8 mouse cellular contexts compared by ENCODE assay signal in the genomic region with DNA sequence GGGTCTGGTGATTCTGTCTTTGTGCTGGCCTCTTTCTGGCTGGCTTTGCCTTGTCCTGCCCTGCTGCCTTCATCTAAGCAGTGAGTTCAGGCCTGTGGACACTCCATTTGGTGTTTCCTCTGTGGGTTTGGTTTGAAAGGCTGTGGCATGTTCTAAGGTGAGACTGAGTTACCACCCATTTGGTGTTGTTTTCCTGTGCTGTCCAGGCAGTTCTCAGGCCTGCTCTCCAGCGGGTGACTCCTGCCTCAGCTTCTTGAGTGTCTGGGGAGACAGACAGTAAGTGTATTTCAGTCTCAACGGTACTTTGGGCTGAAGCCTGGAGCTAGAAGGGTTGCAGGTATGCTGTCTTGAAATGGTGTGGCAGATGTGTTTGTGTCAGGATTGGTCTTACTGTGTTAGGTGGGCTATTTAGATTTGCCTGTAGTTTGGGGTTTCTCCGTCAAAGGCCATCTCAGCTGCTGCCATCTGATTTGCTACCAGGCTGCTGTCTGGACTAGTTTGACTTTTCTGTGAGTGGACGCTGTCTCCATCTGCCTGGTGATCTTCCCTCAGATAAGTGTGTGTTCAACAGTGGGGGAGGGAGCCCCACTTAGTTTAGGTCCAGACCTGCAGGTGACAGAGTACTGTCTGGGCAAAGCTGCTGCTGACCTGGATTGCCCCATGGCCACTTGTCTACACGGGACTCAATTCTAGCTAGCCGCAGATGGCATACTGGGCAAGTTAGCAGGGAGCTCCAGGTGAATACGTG. TPM values are rescaled to one million over a fixed set of nuclear protein-coding genes. Genes with fewer than 3 reads are reported as not detected.
DNase-seq lines count a peak whose midpoint lies in the region; ATAC-seq and TF ChIP-seq lines count a peak whose summit lies in the region.

No protein-coding gene starts in this region.

- no peak for TF ChIP-seq CTCF in cortical plate, adult 2 months (IDR thresholded peaks at IDR 0.05; ENCODE audit: extremely low read depth, insufficient read depth, low read length)
- no peak for TF ChIP-seq CTCF in midbrain, postnatal 0 days (IDR thresholded peaks at IDR 0.05)

- DNase-seq in kidney, postnatal 10 days = no peak
- no peak for DNase-seq in midbrain, postnatal 0 days (ENCODE audit: low spot score)
- no peak for DNase-seq in c-Kit-positive CD71-positive TER-119-positive erythroid progenitor cells, embryonic 14.5 days (ENCODE audit: low spot score)
- DNase-seq in left cerebral cortex, postnatal 10 days (ENCODE audit: extremely low spot score in 1 of 2, low spot score in 2 of 2) = no peak
- DNase-seq in right cerebral cortex, postnatal 14 days = no peak

- WGBS in kidney, embryonic 15.5 days = 23% methylated on average over 7 of the region's 7 CpGs
- 43% methylated on average over 7 of the region's 7 CpGs for WGBS in hindbrain, embryonic 16.5 days
- WGBS in midbrain, postnatal 0 days = 45% methylated on average over 7 of the region's 7 CpGs

- H3K4me2 ChIP-seq in kidney, embryonic 15.5 days = peak overlapping the region; percentile 95
- H3K4me2 ChIP-seq in hindbrain, embryonic 16.5 days (ENCODE audit: low read length) = peak overlapping the region; percentile 76
- peak overlapping the region; percentile 93 for H3K4me2 ChIP-seq in midbrain, postnatal 0 days (ENCODE audit: low read depth, low read length, poor library complexity, severe bottlenecking)

- no peak for ATAC-seq in kidney, embryonic 15.5 days (replicated peaks; ENCODE audit: low FRiP score)
- no peak for ATAC-seq in hindbrain, embryonic 16.5 days
- ATAC-seq in midbrain, postnatal 0 days (ENCODE audit: low FRiP score) = no peak

- peak overlapping the region; percentile 100 for H3K27ac ChIP-seq in kidney, embryonic 15.5 days
- H3K27ac ChIP-seq in cortical plate, adult 2 months (ENCODE audit: insufficient read depth, low read length) = no peak overlapping the region
- H3K27ac ChIP-seq in hindbrain, embryonic 16.5 days (ENCODE audit: low read depth, low read length) = peak overlapping the region; percentile 13; the same call in 1 of the 2 replicates
- H3K27ac ChIP-seq in midbrain, postnatal 0 days (ENCODE audit: low read depth, low read length) = no peak overlapping the region

- peaks cover 76% of the 10 kb centered on the region for H3K4me1 ChIP-seq in kidney, embryonic 15.5 days
- H3K4me1 ChIP-seq in cortical plate, adult 2 months (ENCODE audit: control insufficient read depth, insufficient read depth, low read length) = peaks cover 21% of the 10 kb centered on the region
- H3K4me1 ChIP-seq in hindbrain, embryonic 16.5 days (ENCODE audit: control insufficient read depth, insufficient read depth, low read depth, low read length) = peaks cover 59% of the 10 kb centered on the region
- H3K4me1 ChIP-seq in midbrain, postnatal 0 days (ENCODE audit: insufficient read depth, low read length) = peaks cover 36% of the 10 kb centered on the region

- no peak for TF ChIP-seq POLR2A in cortical plate, adult 2 months (IDR thresholded peaks at IDR 0.05; ENCODE audit: extremely low read depth, insufficient read depth, low read length)

- peak overlapping the region; percentile 99 for H3K9ac ChIP-seq in kidney, embryonic 15.5 days
- H3K9ac ChIP-seq in hindbrain, embryonic 16.5 days (ENCODE audit: low read depth, low read length) = peak overlapping the region; percentile 97
- H3K9ac ChIP-seq in midbrain, postnatal 0 days (replicated peaks; ENCODE audit: low read length, poor library complexity, severe bottlenecking) = peak overlapping the region; percentile 99

- peak overlapping the region; percentile 96 for H3K4me3 ChIP-seq in kidney, embryonic 15.5 days (replicated peaks)
- H3K4me3 ChIP-seq in cortical plate, adult 2 months (ENCODE audit: insufficient read depth, low read length) = peak overlapping the region; percentile 86
- peak overlapping the region; percentile 93 for H3K4me3 ChIP-seq in hindbrain, embryonic 16.5 days (ENCODE audit: low read length)
- peak overlapping the region; percentile 93 for H3K4me3 ChIP-seq in midbrain, postnatal 0 days (ENCODE audit: low read depth, low read length)

- H3K36me3 ChIP-seq in kidney, embryonic 15.5 days = peaks cover 58% of the 10 kb centered on the region
- H3K36me3 ChIP-seq in hindbrain, embryonic 16.5 days (ENCODE audit: control insufficient read depth, insufficient read depth, low read length) = peaks cover 28% of the 10 kb centered on the region
- peaks cover 29% of the 10 kb centered on the region for H3K36me3 ChIP-seq in midbrain, postnatal 0 days (ENCODE audit: insufficient read depth, low read length)

- no peaks in the 10 kb centered on the region for H3K9me3 ChIP-seq in kidney, embryonic 15.5 days (replicated peaks)
- no peaks in the 10 kb centered on the region for H3K9me3 ChIP-seq in hindbrain, embryonic 16.5 days (ENCODE audit: control insufficient read depth, low read length)
- H3K9me3 ChIP-seq in midbrain, postnatal 0 days (ENCODE audit: low read length) = no peaks in the 10 kb centered on the region

- intact Hi-C loops in left cerebral cortex, postnatal 10 days (cut with DNase I) = no loop called here

- no peaks in the 10 kb centered on the region for H3K27me3 ChIP-seq in kidney, embryonic 15.5 days
- H3K27me3 ChIP-seq in hindbrain, embryonic 16.5 days (replicated peaks; ENCODE audit: control insufficient read depth, insufficient read depth, low read length) = no peaks in the 10 kb centered on the region
- H3K27me3 ChIP-seq in midbrain, postnatal 0 days (ENCODE audit: insufficient read depth, low read length) = no peaks in the 10 kb centered on the region

RNA-seq across cellular contexts. Expression of a gene that starts 2.7 kb away (rescaled TPM):
- 398 and 438 TPM in 2 replicates for polyA plus RNA-seq in kidney, embryonic 15.5 days (2015; fragmentation: Nextera tagmentation; extraction: Ambion mirVana)
- polyA plus RNA-seq in cortical plate, adult 2 months (2012; rRNA removed) = 53.3 and 54.1 TPM in 2 replicates
- 61.2 and 79.2 TPM in 2 replicates for polyA plus RNA-seq in hindbrain, embryonic 16.5 days (2015; fragmentation: Nextera tagmentation; extraction: Ambion mirVana)
- 114 and 119 TPM in 2 replicates for total RNA-seq in midbrain, postnatal 0 days (2014; rRNA removed)
- polyA plus RNA-seq in midbrain, postnatal 0 days (2015; fragmentation: Nextera tagmentation; extraction: Ambion mirVana) = 46.2 and 49.7 TPM in 2 replicates
- 10 to 100 TPM; 58.2 to 62.2 TPM for total RNA-seq in left cerebral cortex, postnatal 10 days (2021)

RNA-seq across cellular contexts. Expression of a gene that starts 17.4 kb away (rescaled TPM):
- polyA plus RNA-seq in kidney, embryonic 15.5 days (2015; fragmentation: Nextera tagmentation; extraction: Ambion mirVana) = 7.4 and 8.3 TPM in 2 replicates
- polyA plus RNA-seq in cortical plate, adult 2 months (2012; rRNA removed) = 4.3 and 5.2 TPM in 2 replicates
- polyA plus RNA-seq in hindbrain, embryonic 16.5 days (2015; fragmentation: Nextera tagmentation; extraction: Ambion mirVana) = 10.4 and 11.2 TPM in 2 replicates
- 5.9 and 7.5 TPM in 2 replicates for total RNA-seq in midbrain, postnatal 0 days (2014; rRNA removed)
- polyA plus RNA-seq in midbrain, postnatal 0 days (2015; fragmentation: Nextera tagmentation; extraction: Ambion mirVana) = 11.7 and 14.6 TPM in 2 replicates
- total RNA-seq in left cerebral cortex, postnatal 10 days (2021) = 1 to 10 TPM; 4.5 to 5.2 TPM

RNA-seq across cellular contexts. Expression of a gene that starts 17.6 kb away (rescaled TPM):
- polyA plus RNA-seq in kidney, embryonic 15.5 days (2015; fragmentation: Nextera tagmentation; extraction: Ambion mirVana) = 62.1 and 74.5 TPM in 2 replicates
- polyA plus RNA-seq in cortical plate, adult 2 months (2012; rRNA removed) = 79.9 and 80.5 TPM in 2 replicates
- polyA plus RNA-seq in hindbrain, embryonic 16.5 days (2015; fragmentation: Nextera tagmentation; extraction: Ambion mirVana) = 387 and 426 TPM in 2 replicates
- 494 and 539 TPM in 2 replicates for total RNA-seq in midbrain, postnatal 0 days (2014; rRNA removed)
- 350 and 358 TPM in 2 replicates for polyA plus RNA-seq in midbrain, postnatal 0 days (2015; fragmentation: Nextera tagmentation; extraction: Ambion mirVana)
- total RNA-seq in left cerebral cortex, postnatal 10 days (2021) = 100 to 1,000 TPM; 135 to 142 TPM

RNA-seq across cellular contexts. Expression of a gene that starts 29.2 kb away (rescaled TPM):
- 2.6 and 3.4 TPM in 2 replicates for polyA plus RNA-seq in kidney, embryonic 15.5 days (2015; fragmentation: Nextera tagmentation; extraction: Ambion mirVana)
- polyA plus RNA-seq in cortical plate, adult 2 months (2012; rRNA removed) = not detected in 2 replicates
- polyA plus RNA-seq in hindbrain, embryonic 16.5 days (2015; fragmentation: Nextera tagmentation; extraction: Ambion mirVana) = 0.26 and 0.32 TPM in 2 replicates
- not detected in 2 replicates for total RNA-seq in midbrain, postnatal 0 days (2014; rRNA removed)
- not detected in 2 replicates for polyA plus RNA-seq in midbrain, postnatal 0 days (2015; fragmentation: Nextera tagmentation; extraction: Ambion mirVana)
- not detected for total RNA-seq in left cerebral cortex, postnatal 10 days (2021)

RNA-seq across cellular contexts. Expression of a gene that starts 33.8 kb away (rescaled TPM):
- not detected in 2 replicates for polyA plus RNA-seq in kidney, embryonic 15.5 days (2015; fragmentation: Nextera tagmentation; extraction: Ambion mirVana)
- polyA plus RNA-seq in cortical plate, adult 2 months (2012; rRNA removed) = 0.40 and 1.6 TPM in 2 replicates
- polyA plus RNA-seq in hindbrain, embryonic 16.5 days (2015; fragmentation: Nextera tagmentation; extraction: Ambion mirVana) = not detected in 2 replicates
- not detected in 2 replicates for total RNA-seq in midbrain, postnatal 0 days (2014; rRNA removed)
- not detected in 2 replicates for polyA plus RNA-seq in midbrain, postnatal 0 days (2015; fragmentation: Nextera tagmentation; extraction: Ambion mirVana)
- total RNA-seq in left cerebral cortex, postnatal 10 days (2021) = not detected

Comparison
In these comparisons a context has a peak if more than half of its experiments do, and no peak if none do; other contexts are left out.
1. H3K27ac ChIP-seq: peak in kidney, embryonic 15.5 days (single experiment) and hindbrain, embryonic 16.5 days (single experiment); none in cortical plate, adult 2 months (single experiment) and midbrain, postnatal 0 days (single experiment).
2. Peak in every context shown above with its lines, with median percentiles within 50 percentile points of each other: H3K4me2 ChIP-seq, H3K4me3 ChIP-seq and H3K9ac ChIP-seq.